Mouse (Mus musculus): Measurements from ENCODE around the gene Gucd1. TPM values are rescaled to one million over a fixed set of nuclear protein-coding genes. Genes with fewer than 3 reads are reported as not detected.
"Not testable (repeated sequence)": the region's sequence is repeated elsewhere in the genome, so short reads cannot be mapped to it uniquely, and the experiment has no call there.

Gucd1 gene
- total RNA-seq, 2 experiments from 2014 or later, result 15.4 to 21.5 TPM

GRCm38 (mm10) chr10:75482919-75483483, 34.8 kb downstream of the Gucd1 start:
- DNase-seq (ENCODE audit: low spot score in 2 of 2), result no peak
- intact Hi-C loops (cut with DNase I), result loop anchor here (10.0 kb wide), 1 partner anchor 228 kb away; no protein-coding TSS in a partner anchor

- intact Hi-C loops (cut with DNase I), result loop anchor here (10.0 kb wide), 1 partner anchor 227 kb away; no protein-coding TSS in a partner anchor
- DNase-seq (ENCODE audit: low spot score in 2 of 2), result no peak
Measured at GRCm38 (mm10) chr10:75482271-75482670, 35.5 kb downstream of the Gucd1 start.

- intact Hi-C loops (cut with DNase I), result loop anchor here (10.0 kb wide), 1 partner anchor 227 kb away; no protein-coding TSS in a partner anchor
Measured at GRCm38 (mm10) chr10:75481703-75482102, 36.1 kb downstream of the Gucd1 start.

GRCm38 (mm10) chr10:75479955-75480354, 37.8 kb downstream of the Gucd1 start:
- intact Hi-C loops (cut with DNase I), result loop anchor here (10.0 kb wide), 1 partner anchor 225 kb away; no protein-coding TSS in a partner anchor
- DNase-seq (ENCODE audit: low spot score in 2 of 2), result no peak

More at GRCm38 (mm10) chr10:75481703-75482102, 36.1 kb downstream of the Gucd1 start:
- DNase-seq (ENCODE audit: low spot score in 2 of 2), result no peak

- intact Hi-C loops (cut with DNase I), result no loop called here
- no peak for DNase-seq (ENCODE audit: low spot score in 2 of 2)
Measured at GRCm38 (mm10) chr10:75477034-75477433, 40.7 kb downstream of the Gucd1 start.

- intact Hi-C loops (cut with DNase I), result not testable (repeated sequence)
Measured at GRCm38 (mm10) chr10:75475139-75475850, 42.5 kb downstream of the Gucd1 start.

GRCm38 (mm10) chr10:75474571-75474970, 43.2 kb downstream of the Gucd1 start:
- no peak for DNase-seq (ENCODE audit: low spot score in 2 of 2)
- intact Hi-C loops (cut with DNase I), result no loop called here

More at GRCm38 (mm10) chr10:75475139-75475850, 42.5 kb downstream of the Gucd1 start:
- not testable (repeated sequence) for DNase-seq (ENCODE audit: low spot score in 2 of 2)

GRCm38 (mm10) chr10:75473411-75473810, 44.4 kb downstream of the Gucd1 start:
- no peak for DNase-seq (ENCODE audit: low spot score in 2 of 2)
- intact Hi-C loops (cut with DNase I), result no loop called here

GRCm38 (mm10) chr10:75465781-75466550, 51.8 kb downstream of the Gucd1 start:
- peak in 1 of 2 experiments; percentile 10 for DNase-seq (ENCODE audit: low spot score in 2 of 2)
- intact Hi-C loops (cut with DNase I), result no loop called here

GRCm38 (mm10) chr10:75462728-75463127, 55.0 kb downstream of the Gucd1 start:
- DNase-seq (ENCODE audit: low spot score in 2 of 2), result no peak
- intact Hi-C loops (cut with DNase I), result no loop called here

GRCm38 (mm10) chr10:75458329-75458728, 59.4 kb downstream of the Gucd1 start:
- no peak for DNase-seq (ENCODE audit: low spot score in 2 of 2)
- intact Hi-C loops (cut with DNase I), result no loop called here

GRCm38 (mm10) chr10:75457852-75458251, 59.9 kb downstream of the Gucd1 start:
- intact Hi-C loops (cut with DNase I), result no loop called here
- DNase-seq (ENCODE audit: low spot score in 2 of 2), result no peak

GRCm38 (mm10) chr10:75456061-75456831, 61.5 kb downstream of the Gucd1 start:
- intact Hi-C loops (cut with DNase I); DNase-seq (ENCODE audit: low spot score in 2 of 2): not testable (repeated sequence)

- DNase-seq (ENCODE audit: low spot score in 2 of 2), result no peak
- intact Hi-C loops (cut with DNase I), result no loop called here
Measured at GRCm38 (mm10) chr10:75451036-75451786, 66.6 kb downstream of the Gucd1 start.

- no peak for DNase-seq (ENCODE audit: low spot score in 2 of 2)
- intact Hi-C loops (cut with DNase I), result no loop called here
Measured at GRCm38 (mm10) chr10:75450331-75450730, 67.4 kb downstream of the Gucd1 start.

GRCm38 (mm10) chr10:75448806-75449420, 68.9 kb downstream of the Gucd1 start:
- no peak for DNase-seq (ENCODE audit: low spot score in 2 of 2)
- intact Hi-C loops (cut with DNase I), result no loop called here

GRCm38 (mm10) chr10:75447489-75447888, 70.3 kb downstream of the Gucd1 start:
- no peak for DNase-seq (ENCODE audit: low spot score in 2 of 2)
- intact Hi-C loops (cut with DNase I), result no loop called here

- intact Hi-C loops (cut with DNase I), result no loop called here
- no peak for DNase-seq (ENCODE audit: low spot score in 2 of 2)
Measured at GRCm38 (mm10) chr10:75446501-75447083, 71.2 kb downstream of the Gucd1 start.

Measured in left cerebral cortex, postnatal 36 days (tissue).